Mouse (Mus musculus) G1E (cell line): ENCODE results near the gene Vmn1r85.

Experiments
- CTCF ChIP-seq: IDR thresholded peaks from 2 replicates; pipeline ENCODE4 v1.5.1; 2012; ENCODE audit warnings: low read depth, low read length, inconsistent platforms, mixed read lengths
- GATA1 ChIP-seq: IDR thresholded peaks from 2 replicates; pipeline ENCODE4 v1.6.1; 2012; ENCODE audit warnings: borderline replicate concordance, low read length, inconsistent platforms, mixed read lengths
- POLR2AphosphoS5 ChIP-seq: IDR thresholded peaks from 2 replicates; pipeline ENCODE4 v1.6.1; 2012; ENCODE audit warnings: low read depth, low read length, inconsistent platforms; ENCODE audit not compliant: insufficient replicate concordance
- TAL1 ChIP-seq: conservative IDR thresholded peaks from 2 replicates; pipeline ENCODE4 v1.6.1; 2012; ENCODE audit warnings: low read depth, low read length, inconsistent platforms, mixed read lengths

GRCm38 (mm10) chr7:13036806-13037205 lies 58.2 kb downstream of the Vmn1r85 start:
- TF ChIP-seq CTCF (no peak), GATA1 (no peak), POLR2AphosphoS5 (no peak), TAL1 (no peak)
